Mouse (Mus musculus) G1E (cell line): ENCODE measurements around the gene Trappc11.

Source experiments
- CTCF ChIP-seq: IDR thresholded peaks from 2 replicates; pipeline ENCODE4 v1.5.1; 2012; ENCODE audit warnings: low read depth, low read length, inconsistent platforms, mixed read lengths
- GATA1 ChIP-seq: IDR thresholded peaks from 2 replicates; pipeline ENCODE4 v1.6.1; 2012; ENCODE audit warnings: borderline replicate concordance, low read length, inconsistent platforms, mixed read lengths
- GATA2 ChIP-seq: IDR thresholded peaks from 2 replicates; pipeline ENCODE4 v1.6.1; 2012; ENCODE audit warnings: low read depth, low read length, inconsistent platforms, borderline replicate concordance
- POLR2AphosphoS5 ChIP-seq: IDR thresholded peaks from 2 replicates; pipeline ENCODE4 v1.6.1; 2012; ENCODE audit warnings: low read depth, low read length, inconsistent platforms; ENCODE audit not compliant: insufficient replicate concordance

GRCm38 (mm10) chr8:47446312-47447046 lies 86.8 kb downstream of the Trappc11 start, which contains the start of gene Stox2:
- no peak for TF ChIP-seq CTCF
- TF ChIP-seq GATA1: no peak
- TF ChIP-seq POLR2AphosphoS5: no peak
- no peak for TF ChIP-seq GATA2
